Mouse (Mus musculus): Measurements from ENCODE around the gene Nr1h2.

DNA sequence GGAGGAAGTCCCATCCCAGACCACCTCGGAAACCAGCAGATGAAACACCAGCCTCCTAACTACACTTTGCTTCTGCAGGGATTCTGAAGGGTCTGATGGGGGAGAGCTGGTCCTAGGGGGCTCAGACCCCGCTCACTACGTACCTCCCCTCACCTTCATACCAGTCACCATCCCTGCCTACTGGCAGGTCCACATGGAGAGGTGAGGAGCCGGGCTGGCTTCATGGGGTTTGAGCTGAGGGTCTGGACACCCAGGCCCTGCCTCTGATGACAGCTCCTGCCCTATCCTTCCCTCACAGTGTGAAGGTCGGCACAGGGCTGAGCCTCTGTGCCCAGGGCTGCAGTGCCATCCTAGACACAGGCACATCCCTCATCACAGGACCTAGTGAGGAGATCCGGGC lies 31.2 kb upstream of the Nr1h2 start:
- TF ChIP-seq CTCF (IDR thresholded peaks at IDR 0.05; ENCODE audit: borderline replicate concordance, extremely low read depth, insufficient read depth, insufficient read length) (no peak), POLR2A (IDR thresholded peaks at IDR 0.05; ENCODE audit: borderline replicate concordance, extremely low read depth, insufficient read depth, insufficient read length, poor library complexity, severe bottlenecking) (no peak)
